Mouse (Mus musculus) spleen, postnatal 10 days (tissue): ENCODE data around the gene Iqsec1.

Experiments used
- DNase-seq, 2 experiments: peaks; one replicate each; pipeline ENCODE4 v3.0.0; 2021 to 2022; ENCODE audit warnings: low spot score in 2 of 2

Gene Iqsec1

GRCm38 (mm10) chr6:90755613-90755941 lies 232.9 kb downstream of the Iqsec1 start:
- no peak for DNase-seq

GRCm38 (mm10) chr6:90754927-90755612 lies 233.4 kb downstream of the Iqsec1 start:
- no peak for DNase-seq

GRCm38 (mm10) chr6:90754093-90754492 lies 234.4 kb downstream of the Iqsec1 start:
- DNase-seq: no peak

GRCm38 (mm10) chr6:90753656-90754055 lies 234.8 kb downstream of the Iqsec1 start:
- no peak for DNase-seq

- DNase-seq: peak in 1 of 2 experiments; percentile 66
Observed at GRCm38 (mm10) chr6:90751624-90752023, 236.9 kb downstream of the Iqsec1 start.

DNA sequence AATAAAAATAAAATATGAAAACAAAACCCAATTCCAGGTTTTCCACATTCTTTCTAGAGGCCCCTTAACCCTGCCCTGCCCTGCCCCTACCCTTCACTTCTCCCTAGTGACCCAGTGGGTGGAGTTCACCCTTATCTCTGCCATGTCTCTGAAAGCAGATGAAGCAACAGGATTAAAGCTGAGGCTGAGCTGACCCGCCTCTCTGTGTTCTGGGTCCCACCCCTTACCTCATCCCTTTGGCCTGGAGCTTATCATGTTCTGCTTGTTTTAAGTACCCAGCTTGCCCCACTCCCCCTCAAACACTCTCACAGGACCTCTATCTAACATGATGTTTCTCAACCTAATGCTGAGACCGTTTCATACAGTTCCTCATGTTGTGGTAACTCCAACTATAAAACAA lies 238.4 kb downstream of the Iqsec1 start:
- DNase-seq: no peak

GRCm38 (mm10) chr6:90749414-90749937 lies 239.0 kb downstream of the Iqsec1 start:
- no peak for DNase-seq

DNA sequence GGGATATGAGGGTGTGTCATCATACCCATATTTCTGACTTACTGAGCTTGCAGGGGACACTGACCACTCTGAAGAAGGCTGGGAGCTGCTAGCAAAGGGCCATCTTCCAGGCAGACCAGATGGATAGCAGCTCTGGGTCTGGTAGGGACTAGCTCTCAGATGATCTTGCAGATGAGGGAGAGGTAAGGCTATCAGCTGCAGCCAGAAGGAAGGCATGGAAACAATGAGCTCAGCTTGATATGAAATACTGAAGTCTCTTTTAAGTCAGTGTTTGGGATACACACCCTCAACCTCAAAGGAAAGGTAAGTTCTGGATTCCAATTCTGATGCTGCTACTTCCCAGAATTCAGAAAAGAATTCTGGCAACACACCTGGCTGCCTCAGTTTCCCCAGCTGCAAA lies 239.5 kb downstream of the Iqsec1 start:
- no peak for DNase-seq

DNA sequence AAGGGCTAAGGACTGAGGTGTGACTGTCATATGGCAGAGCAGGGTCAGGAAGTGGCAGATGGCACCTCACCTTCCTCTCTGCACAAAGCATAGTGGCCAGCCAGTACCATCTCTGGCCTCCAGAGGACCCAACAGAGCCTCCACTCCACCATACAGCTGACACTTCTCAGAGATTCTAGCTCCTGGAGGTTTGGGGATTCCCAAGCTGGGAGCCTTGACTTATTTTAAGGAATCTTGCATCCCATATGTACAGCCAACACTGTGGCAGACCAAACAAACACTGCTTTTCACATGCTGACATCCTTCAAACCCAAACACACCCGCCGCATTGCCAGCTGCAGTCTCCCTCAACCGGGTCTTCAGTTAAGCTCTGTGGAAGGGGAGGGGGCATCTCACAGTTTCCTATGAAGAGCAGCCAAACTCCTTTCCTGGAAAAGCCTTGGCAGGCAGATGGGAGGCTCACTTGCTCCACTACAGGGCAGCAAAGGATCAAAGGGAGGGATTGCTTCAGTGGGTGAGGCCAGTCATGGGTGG lies 242.1 kb downstream of the Iqsec1 start:
- no peak for DNase-seq

GRCm38 (mm10) chr6:90745401-90746198 lies 242.9 kb downstream of the Iqsec1 start:
- no peak for DNase-seq

DNA sequence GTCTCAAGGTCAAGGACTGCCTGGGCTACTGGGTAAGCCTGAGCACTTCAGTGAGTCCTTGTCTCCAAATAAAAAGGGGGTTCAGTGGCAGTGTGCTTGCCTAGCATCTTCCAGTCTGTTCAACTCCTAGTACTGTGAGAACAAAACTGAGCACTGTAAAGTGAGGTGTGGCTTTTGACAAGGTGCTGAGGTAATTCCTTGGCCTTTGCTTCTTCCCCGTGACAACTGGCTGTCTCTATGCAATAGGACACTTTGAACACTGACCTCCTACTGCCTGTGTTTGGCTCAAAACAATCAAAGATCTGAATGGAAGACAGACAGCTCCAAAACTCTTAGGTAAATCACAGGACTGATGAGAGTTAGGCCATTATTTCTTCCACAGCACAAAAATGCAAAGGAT lies 246.0 kb downstream of the Iqsec1 start:
- DNase-seq: no peak

GRCm38 (mm10) chr6:90741717-90742116 lies 246.8 kb downstream of the Iqsec1 start:
- no peak for DNase-seq

DNA sequence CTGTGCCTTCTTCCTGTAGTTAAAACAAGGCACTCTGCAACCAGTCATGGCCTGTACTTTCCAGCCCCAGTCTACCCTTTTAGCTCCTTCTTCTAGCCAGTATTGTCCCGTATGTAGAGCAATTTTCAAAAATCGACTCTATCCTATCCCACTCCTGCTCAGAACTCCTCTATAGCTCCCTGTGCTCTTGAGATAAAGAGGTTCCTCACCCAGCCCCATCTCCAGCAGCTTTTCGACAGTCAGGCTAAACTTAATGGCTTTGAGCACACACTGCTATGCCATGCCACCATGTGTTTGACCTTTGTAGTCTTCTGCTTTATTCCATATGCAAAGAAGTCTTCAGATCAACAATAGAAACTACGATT lies 247.4 kb downstream of the Iqsec1 start:
- no peak for DNase-seq

DNA sequence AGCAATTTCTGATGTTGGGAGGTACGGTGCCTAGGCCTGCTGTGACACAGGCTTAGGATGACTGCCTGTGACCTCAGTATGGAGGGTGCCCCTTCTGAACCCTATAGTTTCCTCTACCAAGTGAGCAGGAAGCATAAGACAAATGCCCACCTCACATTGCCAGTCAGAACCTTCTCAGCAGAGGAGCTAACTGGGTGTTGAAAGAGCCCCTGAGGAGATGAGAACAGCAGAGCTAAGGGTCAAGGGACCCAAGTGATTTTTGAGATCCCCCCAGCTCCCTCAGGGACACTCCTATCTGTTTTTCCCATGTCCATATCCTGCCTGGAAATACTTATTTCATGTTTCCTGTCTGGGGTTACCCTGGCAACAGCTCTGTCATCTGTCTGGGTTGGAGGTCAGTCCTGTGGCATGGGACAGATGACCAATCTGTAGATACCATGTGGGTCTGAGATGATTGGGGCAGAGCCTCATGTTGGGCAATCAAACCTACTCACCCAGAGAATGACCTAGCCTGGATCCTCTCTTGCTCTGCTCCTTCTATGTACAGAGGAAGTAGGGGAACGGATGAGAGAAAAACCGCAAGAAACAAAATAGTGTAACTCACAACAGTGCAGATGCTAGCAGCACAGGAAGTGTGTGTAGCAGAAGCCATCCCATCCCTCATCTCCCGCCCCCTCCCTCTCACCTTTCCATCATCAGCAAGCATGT lies 248.0 kb downstream of the Iqsec1 start:
- no peak for DNase-seq

GRCm38 (mm10) chr6:90737376-90737775 lies 251.1 kb downstream of the Iqsec1 start:
- DNase-seq: peak; percentile 89 to 94

DNA sequence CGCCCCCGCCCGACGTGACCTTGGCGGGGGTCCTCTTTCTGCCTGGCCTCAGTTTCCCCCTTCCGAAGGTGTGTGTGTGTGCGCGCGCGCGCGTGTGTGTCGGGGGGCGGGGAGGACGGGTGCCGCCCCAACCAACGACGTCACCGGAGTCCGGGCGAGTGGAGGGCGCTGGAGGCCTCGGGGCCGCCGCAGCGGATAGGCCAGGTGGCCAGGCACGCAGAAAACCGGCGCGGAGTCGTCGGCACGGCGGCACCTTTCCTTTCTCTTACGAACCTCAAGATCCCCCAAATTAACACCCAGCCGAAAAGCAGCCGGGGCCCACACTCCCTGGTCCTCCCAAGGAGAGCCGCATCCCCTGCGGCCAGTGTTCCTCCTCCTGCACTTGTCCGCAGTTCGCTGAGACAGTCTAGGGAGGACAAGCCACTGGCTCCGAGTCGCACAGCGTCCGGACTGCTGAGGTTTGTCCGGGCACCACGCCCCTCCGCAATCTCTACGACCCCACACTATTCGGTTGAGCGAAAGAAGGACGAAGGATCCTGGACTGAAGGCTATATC lies 251.7 kb downstream of the Iqsec1 start:
- DNase-seq: peak in 1 of 2 experiments; percentile 52

- DNase-seq: peak in 1 of 2 experiments; percentile 50
Observed at GRCm38 (mm10) chr6:90736074-90736672, 252.3 kb downstream of the Iqsec1 start.

DNA sequence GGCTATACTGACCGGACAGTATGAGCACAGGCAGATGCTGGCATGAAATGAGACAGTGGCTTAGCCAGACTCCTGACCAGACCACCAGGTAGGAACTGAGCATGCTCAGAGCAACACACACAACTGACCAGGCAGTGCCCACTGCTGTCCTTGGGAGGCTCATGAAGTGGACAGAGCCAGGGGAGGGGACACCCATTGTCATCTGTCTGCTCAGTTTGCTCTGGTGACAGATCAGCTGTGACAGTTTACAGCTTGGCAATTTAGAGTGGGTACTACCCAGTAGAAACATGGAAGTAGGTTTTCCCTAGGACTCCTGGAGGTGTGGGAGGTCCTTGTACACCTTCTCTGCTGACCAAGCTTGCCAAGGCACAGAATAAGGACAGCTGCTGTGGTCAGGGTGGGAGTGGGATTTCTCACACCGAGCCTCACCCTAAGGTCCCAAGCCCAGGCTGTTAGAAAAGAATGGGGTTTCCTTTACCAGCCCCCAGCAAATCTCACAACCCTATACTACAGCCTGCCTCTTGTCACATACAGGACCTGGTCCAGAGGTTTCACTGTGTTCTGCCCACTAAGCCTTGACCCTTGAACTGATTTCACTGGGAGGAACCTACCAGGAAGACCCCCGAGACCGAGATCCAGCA lies 253.0 kb downstream of the Iqsec1 start:
- DNase-seq: no peak

DNA sequence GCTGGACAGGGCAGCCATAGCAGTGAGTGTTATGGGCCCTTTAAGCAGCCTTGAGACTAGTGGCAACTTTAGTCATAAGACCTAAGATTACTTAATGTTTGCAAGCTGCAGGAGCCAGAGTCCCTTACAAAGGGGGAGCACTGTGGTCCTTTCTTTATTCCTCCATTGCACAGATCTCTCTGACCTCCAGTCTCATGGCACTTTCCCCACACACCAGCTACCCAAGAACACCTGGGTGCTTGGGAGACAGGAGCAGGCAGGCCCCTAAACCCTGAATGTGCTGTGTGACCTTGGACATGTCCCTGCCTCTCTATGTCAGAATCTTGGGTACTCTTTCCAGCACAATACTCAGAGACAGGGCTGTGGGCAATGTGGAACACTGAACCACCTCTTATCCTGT lies 253.7 kb downstream of the Iqsec1 start:
- DNase-seq: no peak

GRCm38 (mm10) chr6:90731327-90731726 lies 257.2 kb downstream of the Iqsec1 start:
- no peak for DNase-seq

DNA sequence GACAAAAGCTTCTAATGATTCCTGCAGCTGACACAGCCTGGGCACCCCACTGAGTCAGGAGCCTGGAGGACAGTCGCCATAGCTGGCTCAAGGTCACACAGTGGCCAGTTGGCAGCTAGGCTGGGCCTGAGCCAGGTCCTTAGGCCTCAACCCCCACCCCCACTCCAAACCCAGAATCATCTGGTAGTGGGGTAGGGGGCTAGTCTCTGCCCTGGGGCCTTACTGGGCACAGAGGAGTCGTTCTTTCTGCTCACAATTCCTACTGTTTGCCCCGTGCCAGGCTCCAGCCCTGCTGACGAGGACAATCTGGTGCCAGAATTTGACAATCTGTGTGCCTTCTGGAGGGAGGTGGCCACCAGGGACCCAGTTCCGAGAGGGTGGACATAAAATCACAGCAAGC lies 258.7 kb downstream of the Iqsec1 start:
- no peak for DNase-seq
